Mouse (Mus musculus): ENCODE measurements around the gene Atp13a2. TPM values are rescaled to one million over a fixed set of nuclear protein-coding genes. Genes with fewer than 3 reads are reported as not detected.

Gene Atp13a2
- polyA plus RNA-seq, 1 experiment from 2014 or later, result 34.9 TPM

DNA sequence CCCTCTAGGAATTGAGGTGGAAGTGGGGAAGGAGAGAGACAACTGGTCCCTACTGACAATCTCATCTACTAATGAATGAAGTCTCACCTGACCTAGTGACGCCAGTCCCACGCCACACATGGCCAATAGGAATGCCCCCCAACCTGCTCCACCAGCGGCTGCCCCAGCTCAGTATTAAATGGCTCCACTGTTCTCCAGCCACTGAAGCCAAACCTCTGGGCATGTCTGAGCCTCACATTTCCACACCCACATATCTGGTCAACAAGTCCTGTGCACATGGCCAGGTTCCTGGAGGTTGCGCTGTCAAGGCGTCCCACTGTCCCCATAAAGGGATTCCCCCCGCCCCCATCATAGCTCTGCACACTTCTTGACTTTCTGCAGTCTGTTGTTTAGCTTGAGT lies 2.1 kb upstream of the Atp13a2 start:
- Histone ChIP-seq H3K9me3 (ENCODE audit: control insufficient read depth, low read length) (no peaks in the 10 kb centered on the region), H3K4me1 (replicated peaks; ENCODE audit: control insufficient read depth, insufficient read depth, low read length) (no peaks in the 10 kb centered on the region), H3K27ac (ENCODE audit: low read depth, low read length) (no peak overlapping the region), H3K27me3 (ENCODE audit: control insufficient read depth, insufficient read depth, low read length) (no peaks in the 10 kb centered on the region), H3K9ac (ENCODE audit: low read depth, low read length) (no peak overlapping the region), H3K4me2 (replicated peaks; ENCODE audit: low read depth, low read length) (no peak overlapping the region), H3K4me3 (ENCODE audit: low read depth, low read length) (no peak overlapping the region), H3K36me3 (ENCODE audit: control insufficient read depth, insufficient read depth, low read length) (no peaks in the 10 kb centered on the region)
- no peak for ATAC-seq (ENCODE audit: low FRiP score)
- WGBS, result 86% methylated on average over 6 of the region's 6 CpGs
- no peak for DNase-seq (ENCODE audit: low spot score)

DNA sequence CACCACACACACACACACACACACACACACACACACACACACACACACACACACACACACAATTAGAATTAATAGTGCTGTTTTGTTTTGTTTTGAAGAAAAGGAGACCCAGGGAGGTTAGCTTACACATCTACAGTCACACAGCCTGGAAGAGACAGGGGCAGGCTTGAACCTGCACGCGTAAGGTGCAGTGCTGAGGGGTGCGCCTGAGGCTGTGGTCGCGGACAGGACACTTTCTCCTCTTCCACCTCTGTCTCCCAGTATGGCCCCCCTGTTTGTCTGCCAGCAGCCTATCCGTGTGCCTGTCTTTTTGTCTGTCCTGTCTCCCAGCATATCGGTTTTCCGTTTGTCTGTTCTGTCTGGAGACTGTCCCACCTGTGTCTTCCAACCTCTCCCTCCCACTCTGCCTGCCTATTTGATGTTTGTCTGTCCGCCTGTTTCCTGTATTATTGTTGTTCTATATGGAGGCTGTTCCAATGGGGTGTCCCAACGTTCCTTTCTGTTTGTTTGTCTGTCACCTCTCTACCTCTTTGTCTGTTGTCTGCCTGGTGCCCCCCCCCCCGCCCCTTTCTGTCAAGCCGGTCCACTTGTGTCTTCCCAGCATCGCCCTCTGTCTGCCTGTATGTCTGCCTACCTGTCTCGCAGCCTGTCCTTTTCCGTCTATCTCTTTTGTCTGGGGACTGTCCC lies 506 bp upstream of the Atp13a2 start:
- DNase-seq (ENCODE audit: low spot score), result peak; percentile 25

DNA sequence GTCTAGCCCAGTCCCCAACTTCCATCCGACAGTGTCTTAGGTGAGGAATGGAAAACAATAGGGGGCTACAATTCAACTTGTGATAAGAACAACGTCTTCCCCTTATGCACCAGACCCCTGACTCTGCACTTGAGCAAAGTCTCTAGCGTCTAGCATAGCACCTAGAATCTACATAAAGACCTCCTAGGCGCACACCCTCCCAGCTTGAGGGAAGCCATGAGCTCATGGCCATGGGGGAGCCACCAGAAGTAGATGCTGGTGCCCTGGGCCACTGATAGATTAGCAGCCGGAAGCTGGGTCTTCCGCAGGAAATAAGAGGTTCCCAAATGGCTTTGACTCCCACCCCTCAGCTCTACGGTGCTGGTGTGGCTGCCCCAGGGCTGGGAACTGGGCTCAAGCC lies 803 bp downstream of the Atp13a2 start:
- H3K9ac ChIP-seq (ENCODE audit: low read depth, low read length), result peak overlapping the region; percentile 92
- no peak overlapping the region for H3K27ac ChIP-seq (ENCODE audit: low read depth, low read length)
- H3K4me1 ChIP-seq (replicated peaks; ENCODE audit: control insufficient read depth, insufficient read depth, low read length), result no peaks in the 10 kb centered on the region
- no peaks in the 10 kb centered on the region for H3K36me3 ChIP-seq (ENCODE audit: control insufficient read depth, insufficient read depth, low read length)
- ATAC-seq (ENCODE audit: low FRiP score), result no peak
- no peaks in the 10 kb centered on the region for H3K27me3 ChIP-seq (ENCODE audit: control insufficient read depth, insufficient read depth, low read length)
- H3K4me2 ChIP-seq (replicated peaks; ENCODE audit: low read depth, low read length), result peak overlapping the region; percentile 74
- no peak for DNase-seq (ENCODE audit: low spot score)
- H3K4me3 ChIP-seq (ENCODE audit: low read depth, low read length), result peak overlapping the region; percentile 94
- H3K9me3 ChIP-seq (ENCODE audit: control insufficient read depth, low read length), result no peaks in the 10 kb centered on the region
- 41% methylated on average over 7 of the region's 7 CpGs for WGBS

More for the DNA sequence above, 506 bp upstream of the Atp13a2 start:
- peak overlapping the region; percentile 92 for H3K9ac ChIP-seq (ENCODE audit: low read depth, low read length)
- H3K27me3 ChIP-seq (ENCODE audit: control insufficient read depth, insufficient read depth, low read length), result no peaks in the 10 kb centered on the region
- peak overlapping the region; percentile 74 for H3K4me2 ChIP-seq (replicated peaks; ENCODE audit: low read depth, low read length)
- H3K27ac ChIP-seq (ENCODE audit: low read depth, low read length), result peak overlapping the region; percentile 66
- whole genome bisulfite sequencing, result 34% methylated on average over 14 of the region's 15 CpGs
- peak overlapping the region; percentile 94 for H3K4me3 ChIP-seq (ENCODE audit: low read depth, low read length)
- ATAC-seq (ENCODE audit: low FRiP score), result peak; percentile 25
- no peaks in the 10 kb centered on the region for H3K4me1 ChIP-seq (replicated peaks; ENCODE audit: control insufficient read depth, insufficient read depth, low read length)
- no peaks in the 10 kb centered on the region for H3K9me3 ChIP-seq (ENCODE audit: control insufficient read depth, low read length)
- H3K36me3 ChIP-seq (ENCODE audit: control insufficient read depth, insufficient read depth, low read length), result no peaks in the 10 kb centered on the region

DNA sequence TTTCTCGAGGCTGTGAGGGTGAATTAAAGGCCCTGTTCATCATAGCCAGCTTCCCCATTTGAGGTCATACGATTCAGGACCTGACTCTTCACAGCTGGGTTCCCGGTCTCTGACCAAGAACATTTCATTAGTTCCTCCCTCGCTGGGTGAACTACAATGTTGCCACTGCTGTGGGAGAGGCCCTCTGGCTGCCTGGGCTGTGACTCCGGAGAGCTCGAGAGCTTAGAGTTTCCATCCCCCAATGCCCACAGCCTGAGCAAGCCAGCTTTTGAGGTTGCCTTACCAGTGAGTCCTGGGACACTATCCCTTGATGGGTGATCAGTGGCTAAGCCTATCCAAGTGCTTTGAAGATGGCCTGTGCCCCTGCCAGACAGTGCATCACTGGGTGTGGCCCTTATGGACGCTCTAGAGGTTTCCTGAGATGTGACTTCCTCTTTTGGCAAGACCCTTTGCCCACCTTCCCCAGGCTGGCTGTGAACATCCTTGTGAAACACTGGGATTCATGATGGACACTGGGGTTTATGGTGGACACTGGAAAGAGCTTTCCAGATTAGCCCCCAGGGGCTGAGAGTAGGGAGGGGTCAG lies 2.1 kb downstream of the Atp13a2 start:
- ATAC-seq (ENCODE audit: low FRiP score) (no peak), DNase-seq (ENCODE audit: low spot score) (no peak)
- Histone ChIP-seq H3K4me2 (replicated peaks; ENCODE audit: low read depth, low read length) (no peak overlapping the region), H3K9ac (ENCODE audit: low read depth, low read length) (no peak overlapping the region), H3K4me3 (ENCODE audit: low read depth, low read length) (no peak overlapping the region), H3K27ac (ENCODE audit: low read depth, low read length) (no peak overlapping the region), H3K4me1 (replicated peaks; ENCODE audit: control insufficient read depth, insufficient read depth, low read length) (no peaks in the 10 kb centered on the region), H3K9me3 (ENCODE audit: control insufficient read depth, low read length) (no peaks in the 10 kb centered on the region), H3K27me3 (ENCODE audit: control insufficient read depth, insufficient read depth, low read length) (no peaks in the 10 kb centered on the region), H3K36me3 (ENCODE audit: control insufficient read depth, insufficient read depth, low read length) (no peaks in the 10 kb centered on the region; the same call in 1 of the 2 replicates)
- WGBS, result 75% methylated on average over 7 of the region's 7 CpGs

DNA sequence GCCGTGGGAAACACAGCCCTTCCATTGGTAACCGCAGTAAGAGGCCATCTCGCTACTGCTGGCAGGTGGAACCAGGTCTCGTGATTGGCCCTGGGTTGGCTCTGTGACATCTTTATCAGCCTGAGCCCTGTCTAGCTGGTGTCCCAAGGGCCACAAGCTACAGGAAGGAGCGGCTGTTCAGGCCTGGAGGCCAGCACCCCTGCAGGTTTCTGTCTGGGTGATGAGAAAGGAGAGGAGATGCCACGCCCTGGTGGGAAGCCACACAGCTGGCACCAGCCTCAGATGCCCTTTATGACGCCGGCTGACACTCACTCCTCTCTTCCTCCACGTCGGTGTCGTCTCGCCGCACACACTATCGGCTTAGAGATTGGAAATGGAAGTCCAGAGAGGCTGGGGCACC lies 2.8 kb downstream of the Atp13a2 start:
- no peak overlapping the region for H3K27ac ChIP-seq (ENCODE audit: low read depth, low read length)
- H3K9me3 ChIP-seq (ENCODE audit: control insufficient read depth, low read length), result no peaks in the 10 kb centered on the region
- no peak for DNase-seq (ENCODE audit: low spot score)
- WGBS, result 91% methylated on average over 14 of the region's 14 CpGs
- no peaks in the 10 kb centered on the region for H3K27me3 ChIP-seq (ENCODE audit: control insufficient read depth, insufficient read depth, low read length)
- H3K4me3 ChIP-seq (ENCODE audit: low read depth, low read length), result no peak overlapping the region
- no peaks in the 10 kb centered on the region; the same call in 1 of the 2 replicates for H3K36me3 ChIP-seq (ENCODE audit: control insufficient read depth, insufficient read depth, low read length)
- ATAC-seq (ENCODE audit: low FRiP score), result no peak
- no peak overlapping the region for H3K9ac ChIP-seq (ENCODE audit: low read depth, low read length)
- H3K4me2 ChIP-seq (replicated peaks; ENCODE audit: low read depth, low read length), result no peak overlapping the region
- H3K4me1 ChIP-seq (replicated peaks; ENCODE audit: control insufficient read depth, insufficient read depth, low read length), result no peaks in the 10 kb centered on the region

DNA sequence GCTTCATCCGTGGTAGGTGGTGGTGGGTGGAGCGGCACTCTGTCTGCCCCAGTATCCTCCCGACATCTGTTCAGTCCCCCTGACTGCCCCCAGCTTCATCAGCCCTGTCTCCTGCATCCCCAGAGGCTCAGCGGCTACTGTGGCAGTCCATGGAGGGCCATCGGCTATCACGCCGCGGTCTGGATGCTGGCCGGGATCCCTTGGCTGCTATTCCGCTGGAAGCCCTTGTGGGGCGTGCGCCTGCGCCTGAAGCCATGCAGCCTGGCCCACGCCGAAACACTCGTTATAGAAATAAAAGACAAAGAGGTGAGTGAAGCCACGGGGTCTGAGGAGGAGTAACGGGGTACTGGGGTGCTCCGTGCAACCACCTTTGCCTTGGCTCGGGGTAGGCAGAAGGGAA lies 5.5 kb downstream of the Atp13a2 start:
- Histone ChIP-seq H3K27ac (ENCODE audit: low read depth, low read length) (no peak overlapping the region), H3K9me3 (ENCODE audit: control insufficient read depth, low read length) (no peaks in the 10 kb centered on the region), H3K27me3 (ENCODE audit: control insufficient read depth, insufficient read depth, low read length) (no peaks in the 10 kb centered on the region), H3K4me1 (replicated peaks; ENCODE audit: control insufficient read depth, insufficient read depth, low read length) (no peaks in the 10 kb centered on the region), H3K9ac (ENCODE audit: low read depth, low read length) (no peak overlapping the region), H3K36me3 (ENCODE audit: control insufficient read depth, insufficient read depth, low read length) (peaks cover 10% of the 10 kb centered on the region), H3K4me3 (ENCODE audit: low read depth, low read length) (no peak overlapping the region), H3K4me2 (replicated peaks; ENCODE audit: low read depth, low read length) (no peak overlapping the region)
- WGBS, result 82% methylated on average over 20 of the region's 20 CpGs
- DNase-seq (ENCODE audit: low spot score), result no peak
- no peak for ATAC-seq (ENCODE audit: low FRiP score)

DNA sequence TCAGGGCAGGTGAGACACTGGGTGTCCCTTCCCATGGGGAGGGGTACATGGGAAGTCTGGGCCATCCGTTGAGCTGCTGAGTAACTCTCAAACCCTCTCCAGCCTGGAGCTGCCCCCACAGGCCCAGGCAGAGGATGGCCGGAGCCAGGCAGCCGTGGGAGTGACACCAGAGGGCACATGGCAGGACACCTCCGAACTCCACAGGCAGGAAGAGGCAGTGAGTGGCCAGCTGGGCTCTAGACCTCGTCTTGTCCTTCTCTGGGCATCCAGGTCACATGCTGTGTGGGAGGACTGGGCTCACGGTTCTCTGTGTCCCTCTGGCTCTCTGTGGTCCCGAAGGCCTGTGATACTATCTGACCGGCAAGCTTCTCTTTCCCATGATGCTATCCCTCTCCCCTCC lies 7.2 kb downstream of the Atp13a2 start:
- Histone ChIP-seq H3K9ac (ENCODE audit: low read depth, low read length) (no peak overlapping the region), H3K9me3 (ENCODE audit: control insufficient read depth, low read length) (no peaks in the 10 kb centered on the region), H3K27ac (ENCODE audit: low read depth, low read length) (no peak overlapping the region), H3K4me3 (ENCODE audit: low read depth, low read length) (no peak overlapping the region), H3K4me2 (replicated peaks; ENCODE audit: low read depth, low read length) (no peak overlapping the region), H3K27me3 (ENCODE audit: control insufficient read depth, insufficient read depth, low read length) (no peaks in the 10 kb centered on the region), H3K36me3 (ENCODE audit: control insufficient read depth, insufficient read depth, low read length) (peaks cover 13% of the 10 kb centered on the region), H3K4me1 (replicated peaks; ENCODE audit: control insufficient read depth, insufficient read depth, low read length) (no peaks in the 10 kb centered on the region)
- ATAC-seq (ENCODE audit: low FRiP score) (no peak), DNase-seq (ENCODE audit: low spot score) (no peak)
- WGBS, result 87% methylated on average over 8 of the region's 8 CpGs

DNA sequence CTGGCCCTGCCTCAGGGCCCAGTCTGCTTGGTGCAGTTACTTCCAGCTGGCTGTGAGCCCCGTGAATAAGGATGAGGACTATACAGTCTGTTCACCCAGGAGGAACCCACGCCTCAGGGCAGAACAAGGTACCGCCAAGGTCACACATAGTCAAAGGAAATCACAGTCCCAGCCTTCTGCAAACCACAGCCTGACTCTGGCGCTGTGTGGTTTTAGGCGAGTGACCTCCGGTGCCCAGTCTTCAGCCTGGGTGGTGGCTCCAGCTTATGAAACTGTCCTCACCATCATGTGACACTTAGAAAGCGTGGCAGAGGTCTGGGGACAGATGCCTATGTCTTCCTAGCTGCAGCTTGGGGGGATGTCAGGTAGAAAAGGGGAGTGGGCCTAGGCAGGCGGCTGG lies 9.1 kb downstream of the Atp13a2 start:
- Histone ChIP-seq H3K27me3 (ENCODE audit: control insufficient read depth, insufficient read depth, low read length) (no peaks in the 10 kb centered on the region), H3K27ac (ENCODE audit: low read depth, low read length) (no peak overlapping the region), H3K4me2 (replicated peaks; ENCODE audit: low read depth, low read length) (no peak overlapping the region), H3K4me1 (replicated peaks; ENCODE audit: control insufficient read depth, insufficient read depth, low read length) (no peaks in the 10 kb centered on the region), H3K9me3 (ENCODE audit: control insufficient read depth, low read length) (no peaks in the 10 kb centered on the region), H3K4me3 (ENCODE audit: low read depth, low read length) (no peak overlapping the region), H3K9ac (ENCODE audit: low read depth, low read length) (no peak overlapping the region), H3K36me3 (ENCODE audit: control insufficient read depth, insufficient read depth, low read length) (peaks cover 19% of the 10 kb centered on the region)
- no peak for ATAC-seq (ENCODE audit: low FRiP score)
- WGBS, result 94% methylated on average over 8 of the region's 8 CpGs
- DNase-seq (ENCODE audit: low spot score), result no peak

DNA sequence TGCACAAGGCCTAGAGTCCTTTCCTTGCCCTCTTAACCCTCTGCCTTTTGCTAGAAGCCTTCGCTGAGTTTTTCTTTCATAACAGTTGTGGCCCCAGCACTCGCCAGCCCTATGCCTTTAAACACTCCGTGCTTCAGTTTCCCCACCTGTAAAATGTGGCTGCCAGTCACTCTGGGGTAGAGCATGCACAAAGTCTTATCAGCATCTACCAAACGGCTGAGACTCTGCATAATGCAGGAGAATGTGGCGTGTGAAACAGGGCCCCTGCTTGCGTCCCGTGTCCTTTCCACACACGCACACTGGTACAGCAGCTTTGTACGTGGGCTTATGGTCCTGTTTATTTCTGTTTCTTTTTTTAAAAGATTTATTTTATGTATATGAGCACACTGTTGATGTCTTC lies 10.1 kb downstream of the Atp13a2 start:
- ATAC-seq (ENCODE audit: low FRiP score), result no peak

More for the DNA sequence above, 10.1 kb downstream of the Atp13a2 start:
- Histone ChIP-seq H3K4me1 (replicated peaks; ENCODE audit: control insufficient read depth, insufficient read depth, low read length) (no peaks in the 10 kb centered on the region), H3K4me3 (ENCODE audit: low read depth, low read length) (no peak overlapping the region), H3K9me3 (ENCODE audit: control insufficient read depth, low read length) (no peaks in the 10 kb centered on the region), H3K27me3 (ENCODE audit: control insufficient read depth, insufficient read depth, low read length) (no peaks in the 10 kb centered on the region), H3K36me3 (ENCODE audit: control insufficient read depth, insufficient read depth, low read length) (peaks cover 19% of the 10 kb centered on the region), H3K9ac (ENCODE audit: low read depth, low read length) (no peak overlapping the region), H3K4me2 (replicated peaks; ENCODE audit: low read depth, low read length) (no peak overlapping the region), H3K27ac (ENCODE audit: low read depth, low read length) (no peak overlapping the region)
- WGBS, result 93% methylated on average over 9 of the region's 9 CpGs
- DNase-seq (ENCODE audit: low spot score), result no peak

Measured in hindbrain, embryonic 11.5 days (tissue).